Mouse (Mus musculus) CH12.LX (cell line): Measurements from ENCODE around the gene Ttll11. TPM values are rescaled to one million over a fixed set of nuclear protein-coding genes. Genes with fewer than 3 reads are reported as not detected.

Experiments
- DNase-seq: peaks from one replicate; pipeline ENCODE4 v3.0.0-alpha.2; 2013; ENCODE audit errors: extremely low read depth
- H3K27ac ChIP-seq: 2 replicates; pipeline ENCODE4 v1.5.1; 2012; ENCODE audit warnings: low read depth, mild to moderate bottlenecking, control low read depth, moderate library complexity; ENCODE audit not compliant: insufficient read depth
- H3K27me3 ChIP-seq: replicated peaks from 2 replicates; pipeline ENCODE3; 2012; ENCODE audit warnings: inconsistent platforms
- H3K36me3 ChIP-seq, 2 experiments: replicated peaks in 1 of 2; 2 replicates each; pipeline versions ENCODE3 to v1.6.1; 2012; ENCODE audit warnings: inconsistent platforms in 1 of 2, low read length in 1 of 2, mild to moderate bottlenecking in 1 of 2, mixed read lengths in 1 of 2, moderate library complexity in 1 of 2; ENCODE audit not compliant: control insufficient read depth in 1 of 2, insufficient read depth in 1 of 2
- H3K4me1 ChIP-seq, 2 experiments: 2 replicates each; pipeline ENCODE4 v1.6.1; 2012; ENCODE audit warnings: inconsistent platforms in 1 of 2, moderate library complexity in 1 of 2; ENCODE audit not compliant: insufficient read depth in 2 of 2, control insufficient read depth in 1 of 2
- H3K4me2 ChIP-seq: 2 replicates; pipeline ENCODE4 v1.6.1; 2012; ENCODE audit warnings: low read depth, mild to moderate bottlenecking, control low read depth; ENCODE audit not compliant: poor library complexity, insufficient read depth, severe bottlenecking
- H3K4me3 ChIP-seq, 3 experiments: fragments of 150-350 bp in 1 of 3; sonication (generic) in 1 of 3; replicated peaks in 1 of 3; 2 replicates each; pipeline versions ENCODE3 to v1.5.1; 2011 to 2012; ENCODE audit warnings: low read depth in 2 of 3, low read length in 2 of 3, mild to moderate bottlenecking in 2 of 3, moderate library complexity in 2 of 3, control low read depth in 1 of 3, improper control_type of control experiment in 1 of 3, inconsistent platforms in 1 of 3, mixed read lengths in 1 of 3; ENCODE audit not compliant: poor library complexity in 1 of 3
- H3K79me2 ChIP-seq: replicated peaks from 2 replicates; pipeline ENCODE4 v1.6.1; 2012; ENCODE audit warnings: mild to moderate bottlenecking, moderate library complexity; ENCODE audit not compliant: control insufficient read depth, poor library complexity, insufficient read depth, severe bottlenecking; ENCODE audit errors: extremely low read depth
- H3K9ac ChIP-seq: 2 replicates; pipeline ENCODE4 v1.6.1; 2012; ENCODE audit warnings: low read depth, mild to moderate bottlenecking, control low read depth, moderate library complexity; ENCODE audit not compliant: insufficient read depth
- H3K9me3 ChIP-seq: replicated peaks from 2 replicates; pipeline ENCODE3; 2012; ENCODE audit warnings: low read length, inconsistent platforms, mixed read lengths
- CHD1 ChIP-seq: IDR thresholded peaks from 2 replicates; pipeline ENCODE4 v1.6.1; 2012; ENCODE audit warnings: low read depth, low read length, improper control_type of control experiment, inconsistent platforms
- CTCF ChIP-seq, 2 experiments: IDR thresholded peaks in 1 of 2; conservative IDR thresholded peaks in 1 of 2; 2 replicates each; pipeline ENCODE4 v1.5.1; 2011 to 2012; ENCODE audit warnings: low read depth in 2 of 2, low read length in 2 of 2, improper control_type of control experiment in 1 of 2, inconsistent platforms in 1 of 2, mild to moderate bottlenecking in 1 of 2, moderate library complexity in 1 of 2
- EP300 ChIP-seq: IDR thresholded peaks from 2 replicates; pipeline ENCODE4 v1.6.1; 2011; ENCODE audit warnings: low read length, improper control_type of control experiment
- GABPA ChIP-seq: IDR thresholded peaks from 2 replicates; pipeline ENCODE4 v1.6.1; 2012; ENCODE audit warnings: low read depth, low read length, improper control_type of control experiment, inconsistent platforms; ENCODE audit not compliant: insufficient replicate concordance
- HCFC1 ChIP-seq: IDR thresholded peaks from 2 replicates; pipeline ENCODE4 v1.6.1; 2012; ENCODE audit warnings: low read depth, mild to moderate bottlenecking, inconsistent platforms, low read length, improper control_type of control experiment
- JUN ChIP-seq: IDR thresholded peaks from 2 replicates; pipeline ENCODE4 v1.6.1; 2011; ENCODE audit warnings: low read depth, mild to moderate bottlenecking, low read length, improper control_type of control experiment, moderate library complexity; ENCODE audit not compliant: insufficient read depth
- KAT2A ChIP-seq: IDR thresholded peaks from 2 replicates; pipeline ENCODE4 v1.6.1; 2012; ENCODE audit warnings: low read length, improper control_type of control experiment, inconsistent platforms; ENCODE audit not compliant: insufficient replicate concordance
- MAFK ChIP-seq: IDR thresholded peaks from 2 replicates; pipeline ENCODE4 v1.6.1; 2011; ENCODE audit warnings: low read length, improper control_type of control experiment; ENCODE audit not compliant: insufficient replicate concordance
- MAX ChIP-seq: IDR thresholded peaks from 2 replicates; pipeline ENCODE4 v1.6.1; 2011; ENCODE audit warnings: low read length, improper control_type of control experiment
- MAZ ChIP-seq: IDR thresholded peaks from 2 replicates; pipeline ENCODE4 v1.6.1; 2012; ENCODE audit warnings: low read depth, mild to moderate bottlenecking, inconsistent platforms, low read length, improper control_type of control experiment, moderate library complexity
- MXI1 ChIP-seq: IDR thresholded peaks from 2 replicates; pipeline ENCODE4 v1.6.1; 2011; ENCODE audit warnings: mild to moderate bottlenecking, low read depth, low read length, improper control_type of control experiment
- MYC ChIP-seq: IDR thresholded peaks from 2 replicates; pipeline ENCODE4 v1.6.1; 2011; ENCODE audit warnings: low read depth, mild to moderate bottlenecking, improper control_type of control experiment, low read length
- NELFE ChIP-seq: IDR thresholded peaks from 2 replicates; pipeline ENCODE4 v1.6.1; 2011; ENCODE audit warnings: low read depth, low read length, improper control_type of control experiment
- SIN3A ChIP-seq: IDR thresholded peaks from 2 replicates; pipeline ENCODE4 v1.6.1; 2012; ENCODE audit warnings: low read length, improper control_type of control experiment, inconsistent platforms
- SMC3 ChIP-seq: IDR thresholded peaks from 2 replicates; pipeline ENCODE4 v1.6.1; 2011; ENCODE audit warnings: low read depth, low read length, improper control_type of control experiment
- UBTF ChIP-seq: IDR thresholded peaks from 2 replicates; pipeline ENCODE4 v1.6.1; 2012; ENCODE audit warnings: low read depth, mild to moderate bottlenecking, inconsistent platforms, low read length, improper control_type of control experiment, moderate library complexity
- ZC3H11A ChIP-seq: IDR thresholded peaks from 2 replicates; pipeline ENCODE4 v1.6.1; 2012; ENCODE audit warnings: low read depth, mild to moderate bottlenecking, inconsistent platforms, low read length, improper control_type of control experiment
- ZMIZ1 ChIP-seq: IDR thresholded peaks from 2 replicates; pipeline ENCODE4 v1.6.1; 2012; ENCODE audit warnings: low read depth, mild to moderate bottlenecking, inconsistent platforms, low read length, improper control_type of control experiment
- dilution Hi-C: fragments of 300-500 bp; cut with MboI; formaldehyde crosslinking; loops from 2 replicates; pipeline ENCODE4 v1.14.3; 2020; ENCODE audit warnings: low sequenced_read_pairs; ENCODE audit not compliant: extremely low pct_unique_long_range_greater_than_20kb, extremely low pct_ligation_motif_present
- in situ Hi-C: fragments of 300-500 bp; cut with MboI; formaldehyde crosslinking; loops from 3 replicates; pipeline ENCODE4 v1.14.3; 2019; ENCODE audit warnings: low sequenced_read_pairs, low pct_ligation_motif_present, low pct_unique_long_range_greater_than_20kb, mixed read lengths
- polyA plus RNA-seq: library from polyadenylated mRNA; unstranded; fragments of >175 nt; gene quantifications from 2 replicates; pipeline ENCODE4 v1.2.1, GENCODE M21; 2012; ENCODE audit warnings: low read depth; ENCODE audit not compliant: insufficient read length
- total RNA-seq, 2 experiments: library from RNA; depleted of rRNA; stranded (reverse); fragments of 300-350 nt in 1 of 2; fragments of >200 nt in 1 of 2; gene quantifications; 2 replicates each; pipeline ENCODE4 v1.2.3; 2012 to 2014

The Ttll11 gene
- total and polyA plus RNA-seq, 3 experiments: 0.04 to 0.31 (median 0.11) TPM

DNA sequence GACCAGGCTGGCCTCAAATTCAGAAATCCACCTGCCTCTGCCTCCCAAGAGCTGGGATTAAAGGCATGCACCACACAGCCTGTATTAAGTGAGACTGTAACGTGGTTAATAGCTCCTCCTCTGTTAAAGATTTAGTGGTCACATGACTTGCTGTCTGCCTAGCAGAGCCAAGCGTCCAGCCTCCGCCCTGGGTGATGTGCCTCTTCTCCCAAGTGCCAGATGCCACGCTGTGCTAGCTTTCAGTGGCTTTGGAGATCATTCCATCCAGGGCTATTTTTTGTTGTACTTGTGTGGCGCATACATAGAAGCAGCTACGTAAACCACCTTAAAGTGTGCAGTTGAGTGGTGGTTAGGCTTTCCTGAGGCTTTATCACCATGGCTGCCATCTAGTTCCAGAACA lies 180.6 kb downstream of the Ttll11 start:
- dilution Hi-C loops: no loop called here
- no peaks in the 10 kb centered on the region for H3K27me3 ChIP-seq
- no peak overlapping the region for H3K4me3 ChIP-seq
- H3K9ac ChIP-seq: no peak overlapping the region
- TF ChIP-seq CHD1: no peak
- no peak for TF ChIP-seq EP300
- TF ChIP-seq UBTF: no peak
- no peak for TF ChIP-seq HCFC1
- TF ChIP-seq KAT2A: no peak
- TF ChIP-seq NELFE: no peak
- TF ChIP-seq SMC3: no peak
- no peak for TF ChIP-seq GABPA
- no peak for TF ChIP-seq MAZ
- TF ChIP-seq CTCF (conservative IDR thresholded peaks at IDR 0.05 in 1 of 2, IDR thresholded peaks at IDR 0.05 in 1 of 2; ENCODE audit: low read depth in 2 of 2, low read length in 2 of 2): no peak
- no peak for TF ChIP-seq ZC3H11A
- no peak for TF ChIP-seq MXI1
- TF ChIP-seq JUN: no peak
- no peak for TF ChIP-seq MAFK
- TF ChIP-seq MYC: no peak
- no peak for TF ChIP-seq SIN3A
- no peak overlapping the region for H3K4me2 ChIP-seq
- H3K79me2 ChIP-seq: no peaks in the 10 kb centered on the region
- H3K36me3 ChIP-seq: no peaks in the 10 kb centered on the region
- H3K9me3 ChIP-seq: peaks cover 7% of the 10 kb centered on the region
- H3K4me1 ChIP-seq: peaks cover 0 to 4% of the 10 kb centered on the region in 2 experiments; a peak in 1 of 4 replicates
- in situ Hi-C loops: no loop called here
- H3K27ac ChIP-seq: no peak overlapping the region
- DNase-seq: no peak

DNA sequence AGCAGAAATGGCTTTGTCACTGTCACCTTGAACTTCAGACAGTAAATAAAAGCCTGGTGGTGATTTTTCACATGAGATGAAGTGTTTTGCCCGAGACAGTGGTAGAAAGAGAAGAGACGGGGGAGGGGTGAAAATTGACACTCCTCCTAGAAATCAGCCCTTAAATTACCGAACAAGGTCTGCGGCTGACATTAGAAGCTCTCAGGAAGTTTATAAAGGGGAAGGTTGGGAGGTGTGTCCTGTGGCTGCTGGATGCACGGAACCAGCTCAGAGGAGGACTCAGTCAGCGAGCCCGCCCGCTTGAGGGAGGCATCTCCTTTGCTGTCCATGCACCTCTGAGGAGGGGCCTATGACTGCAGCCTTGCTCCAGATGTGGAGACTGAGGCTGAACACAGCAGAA lies 181.7 kb downstream of the Ttll11 start:
- peaks cover 0 to 8% of the 10 kb centered on the region in 2 experiments; a peak in 1 of 4 replicates for H3K4me1 ChIP-seq
- no peaks in the 10 kb centered on the region for H3K79me2 ChIP-seq
- in situ Hi-C loops: no loop called here
- TF ChIP-seq MYC: no peak
- TF ChIP-seq MXI1: no peak
- TF ChIP-seq EP300: no peak
- no peak for TF ChIP-seq ZMIZ1
- no peak for TF ChIP-seq MAX
- H3K27ac ChIP-seq: no peak overlapping the region
- H3K4me2 ChIP-seq: no peak overlapping the region
- H3K4me3 ChIP-seq: no peak overlapping the region
- H3K27me3 ChIP-seq: no peaks in the 10 kb centered on the region
- no peak overlapping the region for H3K9ac ChIP-seq
- dilution Hi-C loops: no loop called here
- H3K9me3 ChIP-seq: peaks cover 7% of the 10 kb centered on the region
- no peak for DNase-seq
- H3K36me3 ChIP-seq: no peaks in the 10 kb centered on the region
